Mouse (Mus musculus) lung, adult 10 weeks (tissue): ENCODE results near the gene Gypa. TPM values are rescaled to one million over a fixed set of nuclear protein-coding genes. Genes with fewer than 3 reads are reported as not detected.

Experiments
- polyA plus RNA-seq: library from polyadenylated mRNA; stranded (reverse); fragments of 350-450 nt; fragmentation: Illumina TruSeq; extraction: RNeasy Lipid Tissue Mini Kit (QIAGEN cat#74804); gene quantifications from one replicate; pipeline ENCODE4 v1.2.3, GENCODE M21; 2014; ENCODE audit warnings: low read depth, low replicate concordance; ENCODE audit not compliant: insufficient read depth

Gypa gene
- polyA plus RNA-seq, result 0.49 TPM

DNA sequence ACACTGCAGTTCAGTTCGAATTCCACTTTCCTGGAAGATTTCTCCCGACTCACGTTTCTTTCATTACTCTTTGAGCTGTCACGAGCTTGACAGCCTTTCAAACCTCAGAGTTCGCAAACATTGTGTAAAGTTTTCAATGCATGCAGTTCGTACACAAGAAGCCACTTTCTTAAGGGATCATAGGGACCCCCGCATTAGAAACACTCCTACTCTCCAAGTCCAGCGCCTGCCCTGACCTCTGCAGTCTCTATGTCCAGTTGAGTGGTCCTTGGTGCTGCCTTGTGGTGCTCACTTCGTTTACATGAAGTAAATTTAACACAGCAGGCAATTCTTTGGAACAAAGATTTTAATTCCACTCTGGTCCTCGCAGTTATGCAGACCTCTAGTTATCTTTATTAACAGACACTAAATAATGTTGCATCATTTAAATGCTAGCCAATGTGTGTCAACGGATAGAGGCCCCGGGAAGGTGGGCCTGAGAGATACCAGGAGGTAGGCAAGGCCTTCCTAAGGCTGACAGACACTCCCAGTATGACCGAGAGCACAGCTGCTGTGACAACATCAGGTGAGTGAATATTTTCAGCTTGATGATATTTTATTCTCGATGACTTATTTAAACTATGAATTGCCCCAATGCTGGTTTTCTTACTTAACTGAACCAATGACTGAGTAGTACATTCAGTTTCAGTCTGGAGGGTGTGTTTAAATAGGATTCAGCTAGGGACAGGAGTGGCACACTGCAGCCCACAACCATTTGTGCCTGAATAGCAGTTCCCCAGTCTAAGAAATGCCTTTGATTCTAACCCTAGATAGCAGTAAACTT lies at the start of gene Gypa:
Gene Gypa (plus strand): TSS at position 259 of the 823 bp plus-strand sequence.

Other genes starting within 250 kb of the Gypa start
- gene Frem3, start 117.3 kb downstream of the Gypa start, polyA plus RNA-seq, result 0.04 TPM
- 16.0 TPM for gene Smarca5, start 245.7 kb downstream of the Gypa start, polyA plus RNA-seq